Mouse (Mus musculus): Measurements from ENCODE around the gene Ccnd3.
"Not testable (repeated sequence)": the region's sequence is repeated elsewhere in the genome, so short reads cannot be mapped to it uniquely, and the experiment has no call there.

The Ccnd3 gene

GRCm38 (mm10) chr17:47618556-47619311 lies 113.9 kb downstream of the Ccnd3 start:
- DNase-seq (ENCODE audit: low spot score in 2 of 2) = no peak

DNA sequence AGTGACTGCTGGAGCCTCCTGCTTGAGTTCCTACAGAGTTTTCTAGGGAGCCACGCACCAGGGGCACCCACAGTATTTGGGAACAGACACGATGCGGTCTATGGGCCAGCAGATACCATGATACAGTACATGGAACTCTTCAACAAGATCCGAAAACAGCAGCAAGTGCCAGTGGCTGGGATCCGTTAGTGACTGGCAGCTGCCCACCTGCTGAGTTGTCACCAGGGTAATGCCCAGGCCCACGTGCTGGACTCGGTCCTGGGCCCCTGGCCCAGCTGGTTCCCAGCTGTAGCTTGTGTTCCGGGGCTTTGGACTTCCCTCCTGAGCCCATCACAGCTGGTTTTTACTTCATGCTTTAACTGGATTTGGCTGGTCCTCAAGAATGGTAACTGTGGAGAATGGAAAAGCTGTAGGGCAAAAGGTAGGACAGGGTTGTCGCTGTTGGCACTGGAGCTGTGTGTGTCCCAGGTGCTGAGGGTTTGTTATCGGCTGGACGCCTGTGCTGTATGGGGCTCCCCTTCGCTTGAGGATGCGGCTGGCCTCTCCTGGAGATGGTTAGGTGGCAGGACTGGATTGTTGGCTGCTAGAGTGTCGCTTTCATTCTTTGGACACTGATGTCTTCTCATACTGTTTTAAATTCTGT lies 118.2 kb downstream of the Ccnd3 start:
- DNase-seq (ENCODE audit: low spot score in 2 of 2) = no peak

GRCm38 (mm10) chr17:47624572-47624971 lies 119.7 kb downstream of the Ccnd3 start:
- DNase-seq (ENCODE audit: low spot score in 2 of 2) = not testable (repeated sequence)

GRCm38 (mm10) chr17:47625088-47625487 lies 120.2 kb downstream of the Ccnd3 start:
- no peak for DNase-seq (ENCODE audit: low spot score in 2 of 2)

DNA sequence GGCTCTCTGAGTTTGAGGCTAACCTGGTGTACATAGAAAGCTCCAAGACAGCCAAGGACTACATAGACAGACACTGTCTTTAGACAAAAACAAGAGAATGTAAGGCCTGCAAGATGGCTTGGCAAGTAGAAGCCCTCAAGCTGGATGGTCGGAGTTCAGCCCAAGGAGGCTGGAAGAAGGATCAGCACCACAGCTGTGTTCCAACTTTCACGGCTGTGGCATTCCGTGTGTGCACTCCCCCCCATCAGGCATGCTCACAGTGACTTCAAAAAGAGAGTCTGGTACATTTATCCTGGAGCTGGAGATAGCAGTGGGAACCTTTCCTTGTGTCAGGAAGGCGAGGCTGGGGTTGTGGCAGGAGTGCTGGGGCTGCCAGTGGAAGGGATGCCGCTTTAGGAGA lies 121.2 kb downstream of the Ccnd3 start:
- DNase-seq (ENCODE audit: low spot score in 2 of 2) = no peak

GRCm38 (mm10) chr17:47627791-47628190 lies 122.9 kb downstream of the Ccnd3 start:
- DNase-seq (ENCODE audit: low spot score in 2 of 2) = no peak

GRCm38 (mm10) chr17:47628851-47629676 lies 124.2 kb downstream of the Ccnd3 start:
- DNase-seq (ENCODE audit: low spot score in 2 of 2) = peak; percentile 88 to 95

DNA sequence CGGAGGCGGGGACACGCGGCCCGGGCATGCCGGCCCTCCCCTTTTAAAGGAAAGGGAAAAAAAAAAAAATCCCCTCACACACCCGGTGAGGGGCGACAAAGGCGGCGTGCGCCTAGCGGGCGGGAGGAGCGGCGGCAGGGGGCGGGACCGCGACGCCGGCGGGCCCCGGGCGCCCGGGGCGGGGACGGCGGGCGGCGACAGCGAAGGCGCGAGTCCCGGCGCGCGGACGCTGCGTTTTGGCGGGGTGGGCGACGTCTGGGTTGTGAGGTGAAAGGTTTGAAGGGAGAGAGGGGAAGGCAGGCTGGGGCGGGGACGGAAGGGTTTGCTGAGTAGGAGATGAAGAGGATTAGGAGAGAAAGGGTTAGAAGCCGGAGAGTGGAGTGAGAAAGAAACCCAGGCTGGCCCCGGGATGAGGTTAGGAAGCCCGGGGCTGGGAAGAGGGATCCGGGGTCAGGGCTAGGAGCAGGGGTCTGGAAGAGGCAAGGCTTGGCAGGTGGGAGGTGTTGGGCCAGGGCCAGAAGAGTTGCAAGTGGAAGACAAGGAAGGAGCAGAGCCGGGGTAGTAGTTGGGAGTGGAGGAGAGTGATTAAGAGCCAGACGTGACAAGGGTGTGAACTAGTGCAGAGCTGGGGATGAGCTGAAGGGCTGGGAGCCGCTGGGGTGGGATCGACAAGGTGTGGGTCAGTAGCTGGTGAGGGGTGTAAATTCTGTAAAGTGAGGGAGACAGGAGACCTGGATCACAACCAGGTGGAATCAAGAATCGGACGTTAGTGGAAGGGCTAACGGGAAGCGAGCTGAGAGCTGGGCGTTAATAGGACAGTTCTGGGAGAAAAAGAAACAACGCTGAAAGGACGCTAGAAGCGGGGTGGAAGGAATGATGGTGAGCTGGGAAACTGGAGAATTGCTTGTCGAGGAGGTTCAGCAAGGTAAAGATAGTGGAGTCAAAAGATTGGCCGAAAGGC lies 125.1 kb downstream of the Ccnd3 start:
- no peak for DNase-seq (ENCODE audit: low spot score in 2 of 2)

DNA sequence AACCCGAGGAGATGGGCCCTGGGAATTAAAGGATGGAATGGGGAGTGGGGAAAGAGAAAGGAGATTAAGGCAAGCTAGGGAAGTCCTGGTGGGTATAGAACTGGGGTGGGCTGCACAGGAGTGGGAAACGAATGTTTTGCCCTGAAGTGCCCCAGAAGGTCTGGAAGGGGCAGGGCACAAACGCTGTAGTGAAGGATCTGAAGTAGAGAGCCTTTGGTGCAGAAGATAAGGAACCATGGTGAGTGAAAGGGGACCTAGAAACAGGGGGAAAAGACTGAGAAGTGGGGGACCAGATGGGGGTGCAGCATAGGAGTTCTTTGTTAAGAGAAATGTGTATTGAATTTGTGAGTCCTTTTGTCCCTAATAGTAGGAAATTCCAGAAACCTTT lies 125.8 kb downstream of the Ccnd3 start, which contains the start of gene Usp49:
TSS of gene Usp49 (plus strand) at position 13 of the 388 bp plus-strand sequence.
- no peak for DNase-seq (ENCODE audit: low spot score in 2 of 2)

- DNase-seq (ENCODE audit: low spot score in 2 of 2) = no peak
These were observed 127.5 kb downstream of the Ccnd3 start for GRCm38 (mm10) chr17:47632181-47632840.

GRCm38 (mm10) chr17:47633999-47634770 lies 129.3 kb downstream of the Ccnd3 start:
- no peak for DNase-seq (ENCODE audit: low spot score in 2 of 2)

GRCm38 (mm10) chr17:47642992-47643391 lies 138.1 kb downstream of the Ccnd3 start:
- no peak for DNase-seq (ENCODE audit: low spot score in 2 of 2)

DNA sequence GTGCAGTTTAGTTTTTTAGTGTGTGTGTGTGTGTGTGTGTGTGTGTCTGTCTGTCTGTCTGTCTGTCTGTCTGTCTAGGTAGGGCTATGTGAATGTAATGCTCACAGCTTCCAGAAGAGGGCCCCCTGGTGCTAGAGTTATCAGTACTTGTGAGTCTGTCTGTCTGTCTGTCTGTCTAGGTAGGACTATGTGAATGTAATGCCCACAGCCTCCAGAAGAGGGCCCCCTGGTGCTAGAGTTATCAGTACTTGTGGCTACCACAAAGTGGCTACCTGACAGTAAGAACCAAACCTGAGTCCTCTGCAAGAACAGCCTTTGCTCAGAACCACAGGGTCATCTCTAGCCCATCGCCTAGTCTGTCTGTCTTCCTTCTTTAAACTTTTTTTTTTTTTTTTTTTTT lies 141.8 kb downstream of the Ccnd3 start:
- DNase-seq (ENCODE audit: low spot score in 2 of 2) = peak; percentile 33 to 58

DNA sequence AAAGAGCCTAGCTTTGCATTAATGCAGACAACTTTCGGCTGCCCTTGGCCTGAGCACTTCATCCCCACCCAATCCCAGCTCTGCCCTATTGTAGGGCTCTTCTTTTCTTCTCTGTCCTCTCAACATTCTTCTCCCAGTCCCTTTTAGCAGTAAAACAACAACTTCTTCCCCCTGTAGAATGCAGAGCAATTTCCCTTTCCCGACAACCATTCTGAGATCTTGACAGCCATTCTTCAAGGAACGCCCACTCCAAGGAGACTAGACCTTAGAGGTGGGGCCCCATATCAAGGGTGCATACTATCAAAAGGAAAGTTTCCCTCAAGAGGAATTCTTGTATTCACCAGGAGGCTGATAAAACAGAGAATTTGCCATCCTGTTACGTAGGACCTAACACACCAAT lies 144.1 kb downstream of the Ccnd3 start:
- DNase-seq (ENCODE audit: low spot score in 2 of 2) = no peak
